Mouse (Mus musculus) regulatory T cell (primary cell): ENCODE data around the gene Mical2.

Source experiments
- in situ Hi-C: fragments of 300-600 bp; cut with MboI, MseI; formaldehyde crosslinking; loops from one replicate; pipeline ENCODE4 v1.15.1; 2025; ENCODE audit warnings: high pct_unique_total_duplicates

Mical2 gene

GRCm38 (mm10) chr7:112241211-112241944 lies 15.7 kb downstream of the Mical2 start:
- in situ Hi-C loops = no loop called here

DNA sequence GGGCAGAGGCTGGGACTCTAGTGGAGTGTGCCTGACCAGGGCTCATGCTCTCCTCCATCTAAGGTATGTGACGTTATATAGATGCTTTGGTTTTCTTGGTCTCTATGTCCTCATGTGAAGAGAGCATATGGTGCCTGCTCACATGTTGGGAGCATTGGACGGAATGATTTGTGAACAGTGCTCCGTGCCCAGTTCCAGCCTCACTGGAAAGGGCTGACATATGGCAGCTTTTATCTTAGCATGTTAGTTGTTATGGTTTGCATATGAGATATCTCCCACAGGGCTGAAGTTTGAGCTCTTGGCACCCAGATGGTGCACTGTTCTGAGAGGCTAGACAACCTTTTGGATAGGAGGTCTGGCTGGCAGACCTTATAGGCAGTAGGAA lies 16.3 kb downstream of the Mical2 start:
- in situ Hi-C loops = no loop called here

GRCm38 (mm10) chr7:112242587-112242986 lies 16.9 kb downstream of the Mical2 start:
- in situ Hi-C loops = no loop called here

GRCm38 (mm10) chr7:112244071-112244470 lies 18.4 kb downstream of the Mical2 start:
- in situ Hi-C loops = no loop called here

DNA sequence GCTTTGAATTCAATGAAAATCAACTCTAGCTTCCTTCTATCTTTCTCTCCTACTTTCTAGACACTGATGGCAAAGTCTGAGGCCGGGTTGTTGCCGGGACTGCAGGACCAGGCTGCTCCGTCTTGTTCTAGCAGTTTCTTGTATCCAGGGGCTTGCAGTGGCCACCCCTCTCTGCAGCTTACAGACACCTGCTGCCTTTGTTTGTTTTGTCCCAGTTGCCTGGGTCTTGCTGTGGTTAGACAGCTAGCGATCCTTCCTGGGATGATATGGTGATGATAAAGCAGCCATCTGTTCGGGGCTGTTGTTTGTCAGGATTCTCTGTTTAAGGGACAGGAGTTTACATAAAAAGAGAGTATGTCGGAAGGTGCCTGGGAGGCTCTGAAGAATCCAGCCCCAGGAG lies 19.0 kb downstream of the Mical2 start:
- in situ Hi-C loops = no loop called here

DNA sequence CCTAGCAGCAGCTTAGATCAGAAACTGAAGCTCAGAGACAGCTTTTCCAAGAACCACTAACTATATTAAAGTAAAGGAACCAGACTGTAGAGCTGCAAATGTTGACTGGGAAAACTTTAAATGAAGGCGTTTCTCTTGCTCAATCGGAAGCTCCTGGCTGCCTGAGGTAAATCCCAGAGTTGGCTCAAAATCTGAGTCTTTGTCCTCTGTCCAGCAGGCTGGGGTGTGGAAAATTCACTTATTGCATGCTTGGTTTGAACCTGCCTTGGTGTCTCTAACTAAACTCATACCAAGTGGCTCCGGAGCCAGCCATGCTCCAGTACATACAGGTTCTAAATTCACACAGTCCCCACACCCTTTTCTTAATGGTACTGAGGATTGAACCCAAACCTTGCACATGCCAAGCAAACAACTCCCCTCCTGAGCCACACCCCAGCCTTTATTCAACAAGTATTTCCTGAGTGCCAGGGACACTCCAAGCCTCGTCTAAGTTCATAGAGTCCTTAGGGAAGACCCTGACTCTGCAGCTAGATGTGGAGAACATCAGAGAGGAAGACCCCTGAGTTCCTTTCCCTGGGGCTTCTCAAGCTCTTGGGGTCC lies 20.3 kb downstream of the Mical2 start:
- in situ Hi-C loops = no loop called here

GRCm38 (mm10) chr7:112246442-112246841 lies 20.8 kb downstream of the Mical2 start:
- in situ Hi-C loops = no loop called here

- in situ Hi-C loops = no loop called here
These were observed 22.2 kb downstream of the Mical2 start for GRCm38 (mm10) chr7:112247890-112248289.

DNA sequence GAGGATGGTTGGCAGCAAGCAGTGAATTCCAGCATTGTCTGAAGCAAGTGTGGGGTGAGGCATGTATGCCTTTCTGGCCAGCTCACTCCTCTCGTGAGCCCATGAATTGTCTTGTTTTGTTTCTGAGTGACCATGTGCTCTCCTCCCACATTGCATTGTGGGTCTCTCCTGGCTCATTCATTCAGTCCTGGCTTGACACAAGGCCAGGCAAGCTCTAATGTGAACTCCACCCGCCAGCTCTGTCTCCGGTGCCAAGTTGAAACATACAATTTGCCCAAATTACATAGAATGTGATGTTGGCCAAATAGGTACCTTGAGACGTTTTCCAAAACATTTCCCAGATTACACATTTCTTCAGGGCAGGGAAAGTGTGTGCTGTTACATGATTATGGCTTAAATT lies 23.8 kb downstream of the Mical2 start:
- in situ Hi-C loops = no loop called here

- in situ Hi-C loops = loop anchor here (25.0 kb wide), 1 partner anchor 1335 kb away; no protein-coding TSS in a partner anchor
These were observed 26.4 kb downstream of the Mical2 start for GRCm38 (mm10) chr7:112252065-112252464.

- in situ Hi-C loops = loop anchor here (25.0 kb wide), 1 partner anchor 1333 kb away; no protein-coding TSS in a partner anchor
These were observed 28.6 kb downstream of the Mical2 start for GRCm38 (mm10) chr7:112254233-112254632.

- in situ Hi-C loops = loop anchor here (25.0 kb wide), 1 partner anchor 1332 kb away; no protein-coding TSS in a partner anchor
These were observed 29.7 kb downstream of the Mical2 start for GRCm38 (mm10) chr7:112255248-112255866.

DNA sequence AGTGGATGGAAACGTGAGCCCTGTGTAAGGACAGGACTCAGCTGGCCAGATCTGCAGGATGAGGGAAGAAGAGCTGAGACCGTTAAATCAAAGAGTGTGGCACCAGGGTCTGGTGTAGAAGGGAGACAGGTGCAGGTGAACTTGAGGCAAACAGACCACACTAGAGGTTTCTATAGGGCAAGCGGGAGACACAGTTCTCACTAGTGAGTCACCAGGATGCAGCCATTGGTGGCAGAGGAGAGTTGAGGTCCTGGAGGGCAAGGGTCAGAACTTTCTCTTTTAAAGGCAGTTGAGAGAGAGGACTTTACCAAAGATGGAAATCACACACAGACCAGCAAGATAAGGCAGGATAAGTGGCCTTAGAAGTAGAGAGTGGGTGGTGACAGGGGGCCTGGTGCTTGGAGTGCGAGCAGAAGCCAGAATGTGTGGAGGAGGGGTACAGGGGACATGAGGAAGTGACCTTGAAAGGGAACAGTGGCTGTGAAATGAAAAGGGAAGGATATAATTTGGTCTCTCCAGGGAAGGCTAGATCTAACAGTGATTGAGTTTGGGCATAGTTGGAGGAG lies 32.8 kb downstream of the Mical2 start:
- in situ Hi-C loops = loop anchor here (25.0 kb wide), 1 partner anchor 1329 kb away; no protein-coding TSS in a partner anchor

- in situ Hi-C loops = loop anchor here (25.0 kb wide), 1 partner anchor 1328 kb away; no protein-coding TSS in a partner anchor
These were observed 33.6 kb downstream of the Mical2 start for GRCm38 (mm10) chr7:112259286-112259685.

- in situ Hi-C loops = loop anchor here (25.0 kb wide), 1 partner anchor 1326 kb away; no protein-coding TSS in a partner anchor
These were observed 35.5 kb downstream of the Mical2 start for GRCm38 (mm10) chr7:112261121-112261520.

- in situ Hi-C loops = loop anchor here (25.0 kb wide), 1 partner anchor 1320 kb away; no protein-coding TSS in a partner anchor
These were observed 41.6 kb downstream of the Mical2 start for GRCm38 (mm10) chr7:112267266-112267665.

DNA sequence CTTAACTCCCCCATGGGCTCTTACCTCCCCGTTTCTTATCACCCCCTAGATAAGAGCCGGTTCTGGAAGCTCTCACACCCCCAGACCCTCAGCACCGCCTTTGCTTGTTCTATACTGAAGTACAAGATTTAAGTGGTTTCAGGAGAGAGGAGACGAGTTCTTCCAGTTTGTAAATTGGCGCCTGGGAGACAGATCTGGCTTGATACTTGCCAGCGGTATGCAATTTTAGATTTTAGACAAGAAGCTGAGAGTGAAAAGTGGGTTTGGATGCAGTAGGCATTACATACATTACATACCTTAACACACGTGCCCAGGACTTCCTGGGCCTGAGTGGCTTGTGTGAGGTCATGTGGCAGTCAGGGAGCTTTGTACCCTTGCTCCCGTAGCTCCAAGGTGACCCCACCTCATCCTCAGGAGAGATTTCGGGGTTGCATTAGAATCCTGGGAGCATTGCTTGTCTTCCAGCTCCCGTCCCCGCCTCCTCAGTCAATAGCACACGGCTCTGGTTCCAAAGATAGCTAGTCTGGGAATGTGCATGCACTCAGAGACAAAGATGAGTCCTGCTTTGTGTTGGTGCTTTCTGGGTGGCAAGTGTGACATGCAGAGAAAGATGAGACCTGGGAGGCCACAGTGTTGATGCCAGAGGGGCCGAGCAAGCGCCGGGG lies 43.2 kb downstream of the Mical2 start:
- in situ Hi-C loops = loop anchor here (25.0 kb wide), 1 partner anchor 1318 kb away; no protein-coding TSS in a partner anchor

GRCm38 (mm10) chr7:112270870-112271269 lies 45.2 kb downstream of the Mical2 start:
- in situ Hi-C loops = loop anchor here (25.0 kb wide), 1 partner anchor 1316 kb away; no protein-coding TSS in a partner anchor

- in situ Hi-C loops = loop anchor here (25.0 kb wide), 1 partner anchor 1316 kb away; no protein-coding TSS in a partner anchor
These were observed 46.0 kb downstream of the Mical2 start for GRCm38 (mm10) chr7:112271627-112272026.

- in situ Hi-C loops = loop anchor here (25.0 kb wide), 1 partner anchor 1315 kb away; no protein-coding TSS in a partner anchor
These were observed 47.0 kb downstream of the Mical2 start for GRCm38 (mm10) chr7:112272692-112273091.

- in situ Hi-C loops = loop anchor here (25.0 kb wide), 1 partner anchor 1314 kb away; no protein-coding TSS in a partner anchor
These were observed 47.8 kb downstream of the Mical2 start for GRCm38 (mm10) chr7:112273451-112273850.
